Mouse (Mus musculus): Measurements from ENCODE around the gene Zmiz1. TPM values are rescaled to one million over a fixed set of nuclear protein-coding genes. Genes with fewer than 3 reads are reported as not detected.
A peak's percentile ranks its signal among the peaks of the same experiment; 100 is the strongest.

The Zmiz1 gene
- polyA plus RNA-seq, 1 experiment from 2014 or later = 55.5 TPM

GRCm38 (mm10) chr14:25471035-25471434 lies 12.1 kb downstream of the Zmiz1 start:
- Histone ChIP-seq H3K4me1 (peaks cover 96% of the 10 kb centered on the region), H3K27me3 (ENCODE audit: low read depth, poor library complexity, severe bottlenecking) (no peaks in the 10 kb centered on the region), H3K27ac (peak overlapping the region; percentile 21; the same call in 1 of the 2 replicates), H3K9me3 (replicated peaks) (no peaks in the 10 kb centered on the region), H3K36me3 (peaks cover 11% of the 10 kb centered on the region), H3K4me3 (no peak overlapping the region)
- DNase-seq (ENCODE audit: low spot score) = no peak
- WGBS = 44% methylated on average over 2 of the region's 2 CpGs

- no peaks in the 10 kb centered on the region for H3K27me3 ChIP-seq (ENCODE audit: low read depth, poor library complexity, severe bottlenecking)
- no peak overlapping the region for H3K4me3 ChIP-seq
- no peak for DNase-seq (ENCODE audit: low spot score)
- 85% methylated on average over 6 of the region's 6 CpGs for WGBS
- H3K27ac ChIP-seq = peak overlapping the region; percentile 68; the same call in 1 of the 2 replicates
- H3K9me3 ChIP-seq (replicated peaks) = no peaks in the 10 kb centered on the region
- H3K4me1 ChIP-seq = peaks cover 96% of the 10 kb centered on the region
- peaks cover 19% of the 10 kb centered on the region for H3K36me3 ChIP-seq
Measured at GRCm38 (mm10) chr14:25472096-25472861, 13.3 kb downstream of the Zmiz1 start.

GRCm38 (mm10) chr14:25472981-25473649 lies 14.1 kb downstream of the Zmiz1 start:
- peak overlapping the region; percentile 68 for H3K27ac ChIP-seq
- no peak for DNase-seq (ENCODE audit: low spot score)
- no peaks in the 10 kb centered on the region for H3K9me3 ChIP-seq (replicated peaks)
- H3K27me3 ChIP-seq (ENCODE audit: low read depth, poor library complexity, severe bottlenecking) = no peaks in the 10 kb centered on the region
- WGBS = 64% methylated on average over 6 of the region's 6 CpGs
- H3K4me3 ChIP-seq = no peak overlapping the region
- H3K4me1 ChIP-seq = peaks cover 96% of the 10 kb centered on the region
- peaks cover 19% of the 10 kb centered on the region for H3K36me3 ChIP-seq

GRCm38 (mm10) chr14:25474017-25474416 lies 15.0 kb downstream of the Zmiz1 start:
- no peak for DNase-seq (ENCODE audit: low spot score)
- Histone ChIP-seq H3K4me3 (no peak overlapping the region), H3K27ac (no peak overlapping the region), H3K9me3 (replicated peaks) (no peaks in the 10 kb centered on the region), H3K4me1 (peaks cover 96% of the 10 kb centered on the region), H3K36me3 (peaks cover 28% of the 10 kb centered on the region), H3K27me3 (ENCODE audit: low read depth, poor library complexity, severe bottlenecking) (no peaks in the 10 kb centered on the region)
- 73% methylated on average over 5 of the region's 5 CpGs for WGBS

- no peak for DNase-seq (ENCODE audit: low spot score)
- H3K27me3 ChIP-seq (ENCODE audit: low read depth, poor library complexity, severe bottlenecking) = no peaks in the 10 kb centered on the region
- no peaks in the 10 kb centered on the region for H3K9me3 ChIP-seq (replicated peaks)
- peaks cover 96% of the 10 kb centered on the region for H3K4me1 ChIP-seq
- 73% methylated on average over 6 of the region's 6 CpGs for WGBS
- no peak overlapping the region for H3K27ac ChIP-seq
- no peak overlapping the region for H3K4me3 ChIP-seq
- H3K36me3 ChIP-seq = peaks cover 30% of the 10 kb centered on the region
Measured at GRCm38 (mm10) chr14:25474732-25475131, 15.7 kb downstream of the Zmiz1 start.

GRCm38 (mm10) chr14:25476048-25476447 lies 17.1 kb downstream of the Zmiz1 start:
- no peak for DNase-seq (ENCODE audit: low spot score)
- H3K27me3 ChIP-seq (ENCODE audit: low read depth, poor library complexity, severe bottlenecking) = no peaks in the 10 kb centered on the region
- peaks cover 30% of the 10 kb centered on the region for H3K36me3 ChIP-seq
- no peak overlapping the region for H3K4me3 ChIP-seq
- 87% methylated on average over 9 of the region's 9 CpGs for WGBS
- peaks cover 96% of the 10 kb centered on the region for H3K4me1 ChIP-seq
- no peaks in the 10 kb centered on the region for H3K9me3 ChIP-seq (replicated peaks)
- H3K27ac ChIP-seq = 0 out of 2 replicates have a peak overlapping the region, but pooled peaks have one; percentile 31

- Histone ChIP-seq H3K9me3 (replicated peaks) (no peaks in the 10 kb centered on the region), H3K27me3 (ENCODE audit: low read depth, poor library complexity, severe bottlenecking) (no peaks in the 10 kb centered on the region), H3K27ac (0 out of 2 replicates have a peak overlapping the region, but pooled peaks have one; percentile 31), H3K4me1 (peaks cover 96% of the 10 kb centered on the region), H3K36me3 (peaks cover 32% of the 10 kb centered on the region), H3K4me3 (no peak overlapping the region)
- DNase-seq (ENCODE audit: low spot score) = no peak
- WGBS = 84% methylated on average over 3 of the region's 3 CpGs
Measured at GRCm38 (mm10) chr14:25476453-25476852, 17.5 kb downstream of the Zmiz1 start.

GRCm38 (mm10) chr14:25477268-25477667 lies 18.3 kb downstream of the Zmiz1 start:
- H3K27ac ChIP-seq = no peak overlapping the region
- H3K4me1 ChIP-seq = peaks cover 92% of the 10 kb centered on the region
- no peaks in the 10 kb centered on the region for H3K9me3 ChIP-seq (replicated peaks)
- DNase-seq (ENCODE audit: low spot score) = no peak
- H3K27me3 ChIP-seq (ENCODE audit: low read depth, poor library complexity, severe bottlenecking) = no peaks in the 10 kb centered on the region
- no peak overlapping the region for H3K4me3 ChIP-seq
- 83% methylated on average over 7 of the region's 7 CpGs for WGBS
- peaks cover 39% of the 10 kb centered on the region for H3K36me3 ChIP-seq

- H3K9me3 ChIP-seq (replicated peaks) = no peaks in the 10 kb centered on the region
- 79% methylated on average over 5 of the region's 5 CpGs for WGBS
- no peaks in the 10 kb centered on the region for H3K27me3 ChIP-seq (ENCODE audit: low read depth, poor library complexity, severe bottlenecking)
- no peak for DNase-seq (ENCODE audit: low spot score)
- H3K36me3 ChIP-seq = peaks cover 39% of the 10 kb centered on the region
- no peak overlapping the region for H3K27ac ChIP-seq
- peaks cover 90% of the 10 kb centered on the region for H3K4me1 ChIP-seq
- H3K4me3 ChIP-seq = no peak overlapping the region
Measured at GRCm38 (mm10) chr14:25478257-25478656, 19.3 kb downstream of the Zmiz1 start.

- H3K27ac ChIP-seq = no peak overlapping the region
- 90% methylated on average over 9 of the region's 9 CpGs for WGBS
- H3K9me3 ChIP-seq (replicated peaks) = no peaks in the 10 kb centered on the region
- H3K4me3 ChIP-seq = no peak overlapping the region
- H3K36me3 ChIP-seq = peaks cover 39% of the 10 kb centered on the region
- H3K27me3 ChIP-seq (ENCODE audit: low read depth, poor library complexity, severe bottlenecking) = no peaks in the 10 kb centered on the region
- H3K4me1 ChIP-seq = peaks cover 90% of the 10 kb centered on the region
- DNase-seq (ENCODE audit: low spot score) = no peak
Measured at GRCm38 (mm10) chr14:25478755-25479154, 19.8 kb downstream of the Zmiz1 start.

GRCm38 (mm10) chr14:25479841-25480252 lies 20.9 kb downstream of the Zmiz1 start:
- Histone ChIP-seq H3K9me3 (replicated peaks) (no peaks in the 10 kb centered on the region), H3K4me1 (peaks cover 90% of the 10 kb centered on the region), H3K36me3 (peaks cover 35% of the 10 kb centered on the region), H3K27me3 (ENCODE audit: low read depth, poor library complexity, severe bottlenecking) (no peaks in the 10 kb centered on the region), H3K4me3 (no peak overlapping the region), H3K27ac (no peak overlapping the region)
- DNase-seq (ENCODE audit: low spot score) = no peak
- 81% methylated on average over 3 of the region's 3 CpGs for WGBS

GRCm38 (mm10) chr14:25480443-25480842 lies 21.5 kb downstream of the Zmiz1 start:
- DNase-seq (ENCODE audit: low spot score) = no peak
- Histone ChIP-seq H3K27ac (no peak overlapping the region), H3K9me3 (replicated peaks) (no peaks in the 10 kb centered on the region), H3K4me1 (peaks cover 93% of the 10 kb centered on the region), H3K36me3 (peaks cover 34% of the 10 kb centered on the region), H3K27me3 (ENCODE audit: low read depth, poor library complexity, severe bottlenecking) (no peaks in the 10 kb centered on the region), H3K4me3 (no peak overlapping the region)
- 89% methylated on average over 4 of the region's 4 CpGs for WGBS

Measured in limb, embryonic 10.5 days (tissue).